Mouse (Mus musculus) megakaryocyte progenitor cell, adult 5-6 weeks (primary cell): ENCODE results near the gene Myd88. TPM values are rescaled to one million over a fixed set of nuclear protein-coding genes. Genes with fewer than 3 reads are reported as not detected.

Experiments used
- ATAC-seq: replicated peaks from 2 replicates; pipeline ENCODE4 v1.8.0; 2016; ENCODE audit warnings: mild to moderate bottlenecking, moderate TSS enrichment, inconsistent platforms; ENCODE audit not compliant: poor library complexity
- total RNA-seq, 2 experiments: library from RNA; stranded (forward) in 1 of 2; stranded (reverse) in 1 of 2; fragments of 157-497, 149-512 nt in 1 of 2; fragments of 200-1000 nt in 1 of 2; gene quantifications; 2 replicates each; pipeline versions ENCODE4 v1.2.3 to v1.2.4; 2015 to 2017

Gene Myd88
- total RNA-seq, 2 experiments from 2014 or later, result 21.2 to 34.6 TPM

- no peak for ATAC-seq
Observed at GRCm38 (mm10) chr9:119298563-119298962, 42.6 kb downstream of the Myd88 start.

- ATAC-seq, result no peak
Observed at GRCm38 (mm10) chr9:119297696-119298095, 43.5 kb downstream of the Myd88 start.

DNA sequence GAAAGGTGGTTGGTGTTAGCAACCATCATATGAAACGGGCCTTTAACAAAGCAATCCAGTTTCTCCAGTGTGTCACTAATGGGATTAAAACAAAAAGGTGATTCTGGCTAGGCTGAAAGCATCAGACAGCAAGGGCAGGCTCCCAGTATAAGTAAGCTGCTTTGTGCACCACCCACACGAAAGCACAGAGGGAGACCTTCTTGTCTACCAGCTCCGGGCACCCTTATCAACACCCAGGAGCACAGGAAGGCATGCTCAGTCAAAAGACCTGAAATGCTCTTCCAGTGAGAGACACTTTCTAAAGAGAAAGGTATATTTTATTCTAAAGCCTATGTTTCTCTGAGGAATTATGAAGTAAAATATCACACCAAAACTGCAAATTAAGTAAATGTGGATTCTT lies 50.4 kb downstream of the Myd88 start:
- no peak for ATAC-seq

Other genes starting within 250 kb of the Myd88 start
- gene Plcd1, start 247.9 kb downstream of the Myd88 start, total RNA-seq (2015), result not detected in 2 replicates
- gene Plcd1, start 247.9 kb downstream of the Myd88 start, total RNA-seq (2017), result 0.14 and 0.29 TPM in 2 replicates
- gene Dlec1, start 238.9 kb downstream of the Myd88 start, total RNA-seq (2015), result 0.37 and 3.9 TPM in 2 replicates
- gene Dlec1, start 238.9 kb downstream of the Myd88 start, total RNA-seq (2017), result 1.9 TPM in 1 of 2 replicates, not detected in the other
- gene Acaa1b, start 184.3 kb downstream of the Myd88 start, total RNA-seq (2015), result 0.30 and 0.76 TPM in 2 replicates
- not detected in 2 replicates for gene Acaa1b, start 184.3 kb downstream of the Myd88 start, total RNA-seq (2017)
- not detected in 2 replicates for gene Gm47289, start 182.2 kb downstream of the Myd88 start, total RNA-seq (2015)
- gene Gm47289, start 182.2 kb downstream of the Myd88 start, total RNA-seq (2017), result not detected in 2 replicates
- gene Slc22a13, start 132.3 kb downstream of the Myd88 start, total RNA-seq (2015), result not detected in 2 replicates
- gene Slc22a13, start 132.3 kb downstream of the Myd88 start, total RNA-seq (2017), result not detected in 2 replicates
- 14.5 and 16.9 TPM in 2 replicates for gene Oxsr1, start 19.0 kb downstream of the Myd88 start, total RNA-seq (2015)
- gene Oxsr1, start 19.0 kb downstream of the Myd88 start, total RNA-seq (2017), result 29.1 and 32.2 TPM in 2 replicates
- gene Acaa1a, start 1.7 kb downstream of the Myd88 start, total RNA-seq (2015), result 19.5 and 20.9 TPM in 2 replicates
- 23.2 and 30.1 TPM in 2 replicates for gene Acaa1a, start 1.7 kb downstream of the Myd88 start, total RNA-seq (2017)
- gene Xylb, start 16.0 kb upstream of the Myd88 start, total RNA-seq (2015), result 3.6 and 3.8 TPM in 2 replicates
- gene Xylb, start 16.0 kb upstream of the Myd88 start, total RNA-seq (2017), result 2.2 and 5.2 TPM in 2 replicates
- not detected in 2 replicates for gene Slc22a14, start 24.1 kb upstream of the Myd88 start, total RNA-seq (2015)
- not detected in 2 replicates for gene Slc22a14, start 24.1 kb upstream of the Myd88 start, total RNA-seq (2017)
- 1.2 TPM in 2 replicates for gene Acvr2b, start 60.7 kb upstream of the Myd88 start, total RNA-seq (2015)
- 0.68 and 1.2 TPM in 2 replicates for gene Acvr2b, start 60.7 kb upstream of the Myd88 start, total RNA-seq (2017)
- gene Exog, start 103.5 kb upstream of the Myd88 start, total RNA-seq (2015), result 8.7 and 10.2 TPM in 2 replicates
- gene Exog, start 103.5 kb upstream of the Myd88 start, total RNA-seq (2017), result 5.1 and 5.2 TPM in 2 replicates
- not detected in 2 replicates for gene Scn5a, start 237.6 kb upstream of the Myd88 start, total RNA-seq (2015)
- not detected in 2 replicates for gene Scn5a, start 237.6 kb upstream of the Myd88 start, total RNA-seq (2017)